Mouse (Mus musculus): ENCODE measurements at regions not wholly inside any gene's neighbourhood (a gene's known extent, or its start where the extent isn't known, plus 50 kb on each side); places are given as distances from the start of the nearest gene placed in this dataset.

DNA sequence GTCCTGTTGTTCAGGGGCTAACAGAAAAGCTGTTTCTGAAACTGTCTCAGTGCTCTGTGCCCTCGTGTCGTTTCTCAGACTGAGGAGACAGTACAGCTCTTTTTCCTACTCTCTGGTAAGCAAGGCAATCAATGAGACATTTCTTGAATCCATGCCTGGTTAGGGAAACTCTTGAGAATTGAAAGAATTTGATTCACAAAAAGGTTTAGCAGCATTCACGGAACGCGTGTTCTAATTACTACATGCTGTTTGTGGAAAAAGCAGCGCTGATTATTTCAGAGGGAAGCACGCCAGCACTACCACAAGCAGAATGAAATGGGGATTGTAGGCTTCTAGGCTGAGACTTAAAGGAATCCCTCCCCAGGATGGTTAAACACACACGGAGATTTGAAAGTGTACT is 112.5 kb upstream of the Adgrl2 start:
- no peak for TF ChIP-seq GATA1 (IDR thresholded peaks at IDR 0.05; ENCODE audit: borderline replicate concordance, low read length)
- no peak for TF ChIP-seq FLI1 (IDR thresholded peaks at IDR 0.05; ENCODE audit: low read length)

Data from megakaryocyte, embryonic 14.5 days (primary cell).